Mouse (Mus musculus) megakaryocyte progenitor cell, adult 5-6 weeks (primary cell): Measurements from ENCODE around the gene Enox1. TPM values are rescaled to one million over a fixed set of nuclear protein-coding genes. Genes with fewer than 3 reads are reported as not detected.

Source experiments
- ATAC-seq: replicated peaks from 2 replicates; pipeline ENCODE4 v1.8.0; 2016; ENCODE audit warnings: mild to moderate bottlenecking, moderate TSS enrichment, inconsistent platforms; ENCODE audit not compliant: poor library complexity
- total RNA-seq, 2 experiments: library from RNA; stranded (forward) in 1 of 2; stranded (reverse) in 1 of 2; fragments of 157-497, 149-512 nt in 1 of 2; fragments of 200-1000 nt in 1 of 2; gene quantifications; 2 replicates each; pipeline versions ENCODE4 v1.2.3 to v1.2.4; 2015 to 2017

The Enox1 gene
- total RNA-seq, 2 experiments from 2014 or later, result not detected

DNA sequence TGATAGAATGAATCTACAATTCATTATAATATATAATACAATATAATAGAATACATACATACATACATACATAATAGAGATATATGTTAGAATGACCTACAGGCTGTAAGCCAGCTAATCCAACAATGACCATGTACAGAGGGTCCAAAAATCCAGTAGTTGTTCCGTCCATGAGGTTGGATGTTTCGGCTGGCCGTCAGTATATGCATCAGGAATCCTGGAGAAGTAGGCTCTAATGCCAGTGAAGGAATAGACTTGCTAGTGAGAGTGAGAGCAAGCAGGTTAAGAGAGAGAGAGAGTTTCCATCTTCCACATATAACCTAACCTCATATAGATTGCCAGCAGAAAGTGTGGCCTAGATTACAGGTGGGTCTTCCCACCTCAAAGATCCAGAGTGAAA, 402.3 kb downstream of the Enox1 start:
- ATAC-seq, result no peak

DNA sequence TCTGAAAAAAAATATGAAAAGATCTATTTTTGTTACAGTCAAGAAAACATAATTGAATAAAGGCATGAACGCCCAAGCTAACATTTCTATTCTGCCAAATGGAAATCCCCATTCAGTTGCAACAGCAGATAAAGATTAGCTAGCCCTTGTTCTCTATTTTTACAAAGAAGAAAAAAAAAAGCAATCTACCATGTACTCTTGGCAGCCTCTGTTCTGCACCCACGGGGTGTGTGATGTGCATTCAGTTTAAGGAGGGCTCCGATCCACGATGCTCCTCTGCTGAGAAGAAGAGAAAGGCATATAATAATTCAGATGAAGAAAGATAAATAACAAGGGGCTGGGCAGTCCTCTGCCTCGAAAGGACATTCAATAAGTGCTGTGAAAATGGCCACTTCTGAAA, 403.2 kb downstream of the Enox1 start:
- no peak for ATAC-seq

- no peak for ATAC-seq
Measured at GRCm38 (mm10) chr14:77561808-77562583, 405.4 kb downstream of the Enox1 start.

DNA sequence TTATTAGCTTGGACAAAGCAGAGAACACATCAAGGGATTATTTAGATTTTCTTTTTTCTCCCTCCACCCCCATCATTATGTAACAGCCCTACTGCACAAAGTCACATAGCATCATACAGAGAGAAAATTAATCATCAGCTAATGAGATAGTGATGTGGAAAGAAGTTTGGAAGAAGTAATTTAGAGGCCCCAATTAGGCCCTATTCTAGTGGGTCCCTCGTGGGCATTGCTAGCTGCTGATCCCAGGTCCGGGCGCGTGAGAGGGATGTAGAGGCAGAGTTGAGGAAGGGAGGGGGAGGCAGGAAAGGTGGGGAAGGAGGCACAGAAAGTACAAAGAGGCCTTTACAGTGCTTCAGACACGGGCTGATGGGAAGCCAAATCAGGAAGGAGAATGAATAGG, 407.4 kb downstream of the Enox1 start:
- ATAC-seq, result no peak

DNA sequence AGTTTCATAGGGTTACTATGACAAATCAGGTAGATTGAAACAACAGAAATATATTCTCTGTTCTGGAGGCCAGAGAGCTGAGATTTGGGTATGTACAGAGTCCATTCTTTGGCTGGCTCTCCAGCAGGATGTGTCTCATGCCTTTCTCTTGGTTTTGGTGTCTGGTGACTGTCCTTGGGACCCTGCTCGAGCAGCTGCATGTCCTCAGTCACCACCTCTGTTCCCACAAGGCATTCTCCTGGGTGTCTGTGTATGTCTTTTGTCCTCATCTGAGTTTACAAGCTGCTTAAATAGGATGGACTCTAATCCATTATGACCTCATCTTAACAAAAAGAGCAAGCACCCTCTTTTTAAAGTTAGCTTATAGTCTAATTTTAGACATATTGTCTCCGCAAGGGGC, 410.6 kb downstream of the Enox1 start:
- ATAC-seq, result no peak

- ATAC-seq, result no peak
Measured at GRCm38 (mm10) chr14:77574436-77574835, 417.9 kb downstream of the Enox1 start.

- ATAC-seq, result no peak
Measured at GRCm38 (mm10) chr14:77576411-77576810, 419.8 kb downstream of the Enox1 start.

- no peak for ATAC-seq
Measured at GRCm38 (mm10) chr14:77577481-77578251, 421.1 kb downstream of the Enox1 start.

DNA sequence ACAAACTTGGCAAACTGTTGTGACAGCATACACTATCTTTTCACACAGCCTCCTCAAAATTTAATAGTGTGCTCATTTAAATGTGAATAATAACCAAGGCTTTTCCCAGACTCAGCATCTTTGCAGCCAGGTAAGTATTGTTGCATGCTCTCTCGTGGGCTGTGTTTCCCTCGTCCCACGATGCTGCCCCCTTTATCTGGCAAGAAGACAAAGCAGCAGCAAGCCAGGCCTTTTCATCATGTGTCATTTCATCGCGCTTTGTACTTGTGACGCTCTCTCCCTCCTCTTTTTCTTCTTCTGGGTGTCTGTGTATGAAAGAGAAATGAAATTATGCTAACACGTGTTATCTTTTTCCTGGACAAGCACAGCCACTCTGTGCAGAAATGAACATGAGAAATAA, 421.8 kb downstream of the Enox1 start:
- ATAC-seq, result no peak

- no peak for ATAC-seq
Measured at GRCm38 (mm10) chr14:77580106-77580936, 423.8 kb downstream of the Enox1 start.

- ATAC-seq, result no peak
Measured at GRCm38 (mm10) chr14:77580937-77581270, 424.3 kb downstream of the Enox1 start.

DNA sequence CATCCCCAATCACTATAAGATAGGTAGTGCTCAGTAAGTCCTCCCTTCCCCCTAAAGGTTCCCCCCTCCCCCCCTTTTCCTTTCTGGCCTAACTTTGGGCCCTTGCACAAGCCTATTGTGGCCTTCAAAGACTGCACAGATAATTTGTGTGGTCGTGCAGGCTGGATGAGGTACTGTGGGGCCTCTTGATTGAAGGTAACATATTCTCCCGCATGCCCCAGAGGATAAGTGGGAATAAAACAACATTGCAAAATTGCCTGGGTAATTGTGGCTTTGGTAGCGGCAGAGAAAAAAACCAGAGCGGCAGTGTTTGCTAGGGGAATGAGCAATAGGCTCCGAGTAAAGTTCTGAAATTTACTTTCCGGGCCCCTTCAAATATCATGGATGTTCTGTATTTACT, 425.1 kb downstream of the Enox1 start:
- ATAC-seq, result no peak

- ATAC-seq, result no peak
Measured at GRCm38 (mm10) chr14:77584426-77584825, 427.9 kb downstream of the Enox1 start.

- ATAC-seq, result no peak
Measured at GRCm38 (mm10) chr14:77585031-77585800, 428.7 kb downstream of the Enox1 start.

DNA sequence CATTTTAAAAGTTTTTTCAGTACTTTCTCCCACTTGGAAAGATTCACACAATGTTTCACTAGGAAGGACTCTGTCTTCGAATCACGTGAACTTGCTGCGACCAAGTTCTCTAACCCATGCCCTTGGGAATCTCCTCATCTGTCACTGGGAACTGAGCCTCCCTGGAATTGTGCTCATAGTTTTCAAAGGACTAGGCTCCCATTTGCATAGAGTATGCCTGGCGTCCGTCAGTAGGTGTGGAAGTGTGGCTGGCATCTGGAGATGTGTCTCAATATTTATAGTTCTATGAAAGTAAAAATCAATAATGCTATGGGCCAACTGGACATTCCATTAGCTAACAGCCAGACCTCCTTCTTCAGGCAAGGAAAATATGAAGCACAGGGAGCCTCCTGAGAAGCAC, 429.5 kb downstream of the Enox1 start:
- ATAC-seq, result no peak

- no peak for ATAC-seq
Measured at GRCm38 (mm10) chr14:77587182-77587581, 430.6 kb downstream of the Enox1 start.

DNA sequence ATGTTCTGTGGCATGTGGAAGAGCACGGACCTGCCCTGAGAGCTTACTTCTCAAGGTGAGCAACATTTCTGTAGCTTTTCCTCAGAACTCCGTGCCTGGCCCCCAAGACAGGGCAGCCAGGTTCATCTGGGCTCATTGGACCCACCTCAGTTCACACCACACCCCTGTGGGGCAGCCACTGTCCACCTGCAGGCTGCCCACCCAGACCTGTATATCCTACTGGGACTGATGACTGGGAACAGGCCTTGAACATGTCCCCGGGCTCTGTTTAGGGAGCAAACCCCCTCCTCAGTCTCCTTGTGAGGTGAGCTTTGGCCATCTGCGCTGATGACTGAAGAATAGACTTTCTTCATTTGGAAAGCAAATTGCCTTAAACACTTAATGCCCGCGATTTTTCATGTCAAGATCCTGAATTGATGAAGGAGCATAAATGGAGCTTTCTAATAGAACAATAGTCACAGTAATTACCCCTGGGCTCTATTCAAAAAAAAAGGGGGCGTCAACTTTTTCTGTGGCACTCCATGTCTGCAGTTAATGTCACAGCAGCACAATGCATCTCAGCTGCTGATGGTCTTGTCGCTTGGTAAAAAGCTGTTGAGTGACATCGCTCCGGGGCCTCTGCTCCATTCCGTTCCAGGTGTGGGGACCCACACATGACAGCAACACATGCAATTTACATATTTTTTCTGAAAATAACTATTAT, 436.7 kb downstream of the Enox1 start:
- no peak for ATAC-seq

DNA sequence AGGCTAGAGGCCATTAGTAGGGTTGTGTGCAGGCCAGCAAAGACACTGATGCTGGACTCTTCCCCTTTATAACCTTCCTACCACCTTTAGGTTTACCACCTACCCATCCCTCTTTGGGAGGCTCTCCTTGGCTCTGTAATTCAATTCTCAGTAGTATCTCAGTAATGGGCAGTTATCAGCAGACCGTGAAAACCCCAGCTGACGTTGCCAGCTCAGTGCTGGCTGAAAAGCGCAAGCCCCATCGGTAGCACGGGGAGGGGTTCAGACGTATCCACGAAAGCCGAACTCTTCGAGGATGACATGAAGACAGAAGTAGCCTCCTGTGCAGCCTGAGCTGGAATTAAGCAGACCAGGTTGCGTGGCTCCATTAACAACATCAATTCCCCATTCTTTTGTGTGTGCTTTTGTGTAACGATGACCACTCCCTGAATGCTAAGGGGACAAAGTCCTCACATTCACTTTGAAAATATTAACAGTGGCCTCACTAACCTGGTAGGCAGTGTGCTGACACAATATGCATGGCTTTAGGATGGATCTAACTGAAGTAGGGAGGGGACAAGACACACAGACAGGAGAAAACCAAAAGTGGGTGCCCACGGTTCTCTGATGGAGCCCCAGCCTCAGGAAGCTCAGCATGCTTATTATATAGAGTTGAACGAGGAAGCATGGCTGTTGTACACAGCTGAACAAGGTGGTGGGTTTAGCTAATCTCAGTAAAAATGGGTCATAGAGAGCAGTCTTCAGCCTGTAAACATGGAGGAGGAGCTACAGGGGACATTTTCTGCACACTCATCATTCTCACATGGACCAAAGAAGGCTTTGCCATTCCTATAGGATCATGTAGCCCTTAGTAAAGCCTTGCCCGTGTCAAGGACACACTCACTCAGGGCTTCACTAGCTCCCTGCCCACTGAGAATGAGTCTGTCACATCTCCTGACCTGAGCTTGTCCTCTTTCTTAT, 439.9 kb downstream of the Enox1 start:
- ATAC-seq, result no peak
